Mouse (Mus musculus) CH12.LX (cell line): ENCODE measurements around the gene Usp42. TPM values are rescaled to one million over a fixed set of nuclear protein-coding genes. Genes with fewer than 3 reads are reported as not detected.

ENCODE experiments used
- DNase-seq: peaks from one replicate; pipeline ENCODE4 v3.0.0-alpha.2; 2013; ENCODE audit errors: extremely low read depth
- H3K27ac ChIP-seq: 2 replicates; pipeline ENCODE4 v1.5.1; 2012; ENCODE audit warnings: low read depth, mild to moderate bottlenecking, control low read depth, moderate library complexity; ENCODE audit not compliant: insufficient read depth
- H3K27me3 ChIP-seq: replicated peaks from 2 replicates; pipeline ENCODE3; 2012; ENCODE audit warnings: inconsistent platforms
- H3K36me3 ChIP-seq, 2 experiments: replicated peaks in 1 of 2; 2 replicates each; pipeline versions ENCODE3 to v1.6.1; 2012; ENCODE audit warnings: inconsistent platforms in 1 of 2, low read length in 1 of 2, mild to moderate bottlenecking in 1 of 2, mixed read lengths in 1 of 2, moderate library complexity in 1 of 2; ENCODE audit not compliant: control insufficient read depth in 1 of 2, insufficient read depth in 1 of 2
- H3K4me1 ChIP-seq, 2 experiments: 2 replicates each; pipeline ENCODE4 v1.6.1; 2012; ENCODE audit warnings: inconsistent platforms in 1 of 2, moderate library complexity in 1 of 2; ENCODE audit not compliant: insufficient read depth in 2 of 2, control insufficient read depth in 1 of 2
- H3K4me2 ChIP-seq: 2 replicates; pipeline ENCODE4 v1.6.1; 2012; ENCODE audit warnings: low read depth, mild to moderate bottlenecking, control low read depth; ENCODE audit not compliant: poor library complexity, insufficient read depth, severe bottlenecking
- H3K4me3 ChIP-seq, 3 experiments: fragments of 150-350 bp in 1 of 3; sonication (generic) in 1 of 3; replicated peaks in 1 of 3; 2 replicates each; pipeline versions ENCODE3 to v1.5.1; 2011 to 2012; ENCODE audit warnings: low read depth in 2 of 3, low read length in 2 of 3, mild to moderate bottlenecking in 2 of 3, moderate library complexity in 2 of 3, control low read depth in 1 of 3, improper control_type of control experiment in 1 of 3, inconsistent platforms in 1 of 3, mixed read lengths in 1 of 3; ENCODE audit not compliant: poor library complexity in 1 of 3
- H3K79me2 ChIP-seq: replicated peaks from 2 replicates; pipeline ENCODE4 v1.6.1; 2012; ENCODE audit warnings: mild to moderate bottlenecking, moderate library complexity; ENCODE audit not compliant: control insufficient read depth, poor library complexity, insufficient read depth, severe bottlenecking; ENCODE audit errors: extremely low read depth
- H3K9ac ChIP-seq: 2 replicates; pipeline ENCODE4 v1.6.1; 2012; ENCODE audit warnings: low read depth, mild to moderate bottlenecking, control low read depth, moderate library complexity; ENCODE audit not compliant: insufficient read depth
- H3K9me3 ChIP-seq: replicated peaks from 2 replicates; pipeline ENCODE3; 2012; ENCODE audit warnings: low read length, inconsistent platforms, mixed read lengths
- BHLHE40 ChIP-seq: IDR thresholded peaks from 2 replicates; pipeline ENCODE4 v1.6.1; 2011; ENCODE audit warnings: mild to moderate bottlenecking, low read depth, low read length, improper control_type of control experiment
- ELF1 ChIP-seq: IDR thresholded peaks from 2 replicates; pipeline ENCODE4 v1.6.1; 2014; ENCODE audit warnings: low read depth, mild to moderate bottlenecking, inconsistent platforms, low read length, improper control_type of control experiment
- ETS1 ChIP-seq: conservative IDR thresholded peaks from 2 replicates; pipeline ENCODE4 v1.6.1; 2012; ENCODE audit warnings: low read depth, mild to moderate bottlenecking, inconsistent platforms, low read length, improper control_type of control experiment, moderate library complexity
- IRF4 ChIP-seq: IDR thresholded peaks from 2 replicates; pipeline ENCODE4 v1.6.1; 2014; ENCODE audit warnings: low read depth, mild to moderate bottlenecking, inconsistent platforms, low read length, improper control_type of control experiment
- JUND ChIP-seq: conservative IDR thresholded peaks from 2 replicates; pipeline ENCODE4 v1.6.1; 2011; ENCODE audit warnings: low read depth, low read length, improper control_type of control experiment
- MAZ ChIP-seq: IDR thresholded peaks from 2 replicates; pipeline ENCODE4 v1.6.1; 2012; ENCODE audit warnings: low read depth, mild to moderate bottlenecking, inconsistent platforms, low read length, improper control_type of control experiment, moderate library complexity
- SMC3 ChIP-seq: IDR thresholded peaks from 2 replicates; pipeline ENCODE4 v1.6.1; 2011; ENCODE audit warnings: low read depth, low read length, improper control_type of control experiment
- ZKSCAN1 ChIP-seq: IDR thresholded peaks from 2 replicates; pipeline ENCODE4 v1.6.1; 2012; ENCODE audit warnings: low read depth, inconsistent platforms, low read length, improper control_type of control experiment, borderline replicate concordance
- dilution Hi-C: fragments of 300-500 bp; cut with MboI; formaldehyde crosslinking; loops from 2 replicates; pipeline ENCODE4 v1.14.3; 2020; ENCODE audit warnings: low sequenced_read_pairs; ENCODE audit not compliant: extremely low pct_unique_long_range_greater_than_20kb, extremely low pct_ligation_motif_present
- in situ Hi-C: fragments of 300-500 bp; cut with MboI; formaldehyde crosslinking; loops from 3 replicates; pipeline ENCODE4 v1.14.3; 2019; ENCODE audit warnings: low sequenced_read_pairs, low pct_ligation_motif_present, low pct_unique_long_range_greater_than_20kb, mixed read lengths
- polyA plus RNA-seq: library from polyadenylated mRNA; unstranded; fragments of >175 nt; gene quantifications from 2 replicates; pipeline ENCODE4 v1.2.1, GENCODE M21; 2012; ENCODE audit warnings: low read depth; ENCODE audit not compliant: insufficient read length
- total RNA-seq, 2 experiments: library from RNA; depleted of rRNA; stranded (reverse); fragments of 300-350 nt in 1 of 2; fragments of >200 nt in 1 of 2; gene quantifications; 2 replicates each; pipeline ENCODE4 v1.2.3; 2012 to 2014

Gene Usp42
- total and polyA plus RNA-seq, 3 experiments = 4.3 to 14.6 (median 7.1) TPM

GRCm38 (mm10) chr5:143686456-143686855 lies 45.6 kb downstream of the Usp42 start:
- H3K27me3 ChIP-seq = no peaks in the 10 kb centered on the region
- H3K79me2 ChIP-seq = no peaks in the 10 kb centered on the region
- no peak overlapping the region for H3K4me3 ChIP-seq
- no peak overlapping the region for H3K9ac ChIP-seq
- H3K4me1 ChIP-seq = no peaks in the 10 kb centered on the region
- peaks cover 0 to 2% of the 10 kb centered on the region in 2 experiments for H3K36me3 ChIP-seq
- no peak for DNase-seq
- no peak overlapping the region for H3K27ac ChIP-seq
- dilution Hi-C loops (no loop called here), in situ Hi-C loops (no loop called here)
- H3K4me2 ChIP-seq = no peak overlapping the region
- TF ChIP-seq SMC3 = no peak
- no peak for TF ChIP-seq ETS1
- H3K9me3 ChIP-seq = no peaks in the 10 kb centered on the region

- in situ Hi-C loops (no loop called here), dilution Hi-C loops (no loop called here)
- H3K9me3 ChIP-seq = no peaks in the 10 kb centered on the region
- no peaks in the 10 kb centered on the region for H3K27me3 ChIP-seq
- H3K4me3 ChIP-seq = no peak overlapping the region
- H3K36me3 ChIP-seq = peaks cover 0 to 2% of the 10 kb centered on the region in 2 experiments
- H3K4me2 ChIP-seq = no peak overlapping the region
- no peak overlapping the region for H3K9ac ChIP-seq
- no peaks in the 10 kb centered on the region for H3K79me2 ChIP-seq
- no peak for DNase-seq
- H3K27ac ChIP-seq = no peak overlapping the region
- TF ChIP-seq JUND = no peak
- no peak for TF ChIP-seq ZKSCAN1
- TF ChIP-seq MAZ = no peak
- no peak for TF ChIP-seq BHLHE40
- no peak for TF ChIP-seq ELF1
- peaks cover 4 to 8% of the 10 kb centered on the region in 2 experiments for H3K4me1 ChIP-seq
These were observed 47.1 kb downstream of the Usp42 start for GRCm38 (mm10) chr5:143684911-143685390.

- Histone ChIP-seq H3K4me3 (no peak overlapping the region), H3K27me3 (no peaks in the 10 kb centered on the region), H3K36me3 (no peaks in the 10 kb centered on the region), H3K9ac (no peak overlapping the region), H3K27ac (no peak overlapping the region), H3K79me2 (no peaks in the 10 kb centered on the region), H3K9me3 (no peaks in the 10 kb centered on the region), H3K4me2 (no peak overlapping the region), H3K4me1 (peaks cover 7 to 20% of the 10 kb centered on the region in 2 experiments)
- DNase-seq = no peak
- TF ChIP-seq IRF4 = no peak
- dilution Hi-C loops (no loop called here), in situ Hi-C loops (no loop called here)
These were observed 48.4 kb downstream of the Usp42 start for GRCm38 (mm10) chr5:143683696-143684095.
